Mouse (Mus musculus): Measurements from ENCODE around the gene Tcf7l2.

Gene Tcf7l2

GRCm38 (mm10) chr19:55868597-55868996 is 127.0 kb downstream of the Tcf7l2 start:
- DNase-seq, result no peak

GRCm38 (mm10) chr19:55870825-55871224 is 129.2 kb downstream of the Tcf7l2 start:
- no peak for DNase-seq

- no peak for DNase-seq
These were observed 129.9 kb downstream of the Tcf7l2 start for GRCm38 (mm10) chr19:55871496-55871895.

- no peak for DNase-seq
These were observed 131.6 kb downstream of the Tcf7l2 start for GRCm38 (mm10) chr19:55873221-55873620.

- no peak for DNase-seq
These were observed 134.9 kb downstream of the Tcf7l2 start for GRCm38 (mm10) chr19:55876501-55876900.

GRCm38 (mm10) chr19:55877404-55877915 is 135.8 kb downstream of the Tcf7l2 start:
- DNase-seq, result peak; percentile 88

- DNase-seq, result peak; percentile 47
These were observed 139.2 kb downstream of the Tcf7l2 start for GRCm38 (mm10) chr19:55880664-55881359.

- no peak for DNase-seq
These were observed 144.9 kb downstream of the Tcf7l2 start for GRCm38 (mm10) chr19:55886536-55886935.

- no peak for DNase-seq
These were observed 150.1 kb downstream of the Tcf7l2 start for GRCm38 (mm10) chr19:55891692-55892183.

GRCm38 (mm10) chr19:55893557-55893956 is 151.9 kb downstream of the Tcf7l2 start:
- no peak for DNase-seq

GRCm38 (mm10) chr19:55894396-55894795 is 152.8 kb downstream of the Tcf7l2 start:
- DNase-seq, result no peak

GRCm38 (mm10) chr19:55895317-55895716 is 153.7 kb downstream of the Tcf7l2 start:
- peak; percentile 89 for DNase-seq

GRCm38 (mm10) chr19:55895807-55896420 is 154.3 kb downstream of the Tcf7l2 start:
- no peak for DNase-seq

GRCm38 (mm10) chr19:55896629-55897028 is 155.0 kb downstream of the Tcf7l2 start:
- DNase-seq, result peak; percentile 74

- DNase-seq, result no peak
These were observed 161.2 kb downstream of the Tcf7l2 start for GRCm38 (mm10) chr19:55902573-55903385.

GRCm38 (mm10) chr19:55909039-55909438 is 167.4 kb downstream of the Tcf7l2 start:
- DNase-seq, result peak; percentile 49

- DNase-seq, result no peak
These were observed 170.3 kb downstream of the Tcf7l2 start for GRCm38 (mm10) chr19:55911941-55912340.

GRCm38 (mm10) chr19:55912813-55913212 is 171.2 kb downstream of the Tcf7l2 start:
- no peak for DNase-seq

- no peak for DNase-seq
These were observed 172.0 kb downstream of the Tcf7l2 start for GRCm38 (mm10) chr19:55913585-55913984.

- DNase-seq, result no peak
These were observed 173.1 kb downstream of the Tcf7l2 start for GRCm38 (mm10) chr19:55914614-55915211.

GRCm38 (mm10) chr19:55915506-55915905 is 173.9 kb downstream of the Tcf7l2 start:
- DNase-seq, result no peak

- no peak for DNase-seq
These were observed 174.6 kb downstream of the Tcf7l2 start for GRCm38 (mm10) chr19:55916211-55916610.
